Mouse (Mus musculus) CH12.LX (cell line): ENCODE results near the gene Cuedc1. TPM values are rescaled to one million over a fixed set of nuclear protein-coding genes. Genes with fewer than 3 reads are reported as not detected.

Experiments used
- DNase-seq: peaks from one replicate; pipeline ENCODE4 v3.0.0-alpha.2; 2013; ENCODE audit errors: extremely low read depth
- H3K27ac ChIP-seq: 2 replicates; pipeline ENCODE4 v1.5.1; 2012; ENCODE audit warnings: low read depth, mild to moderate bottlenecking, control low read depth, moderate library complexity; ENCODE audit not compliant: insufficient read depth
- H3K27me3 ChIP-seq: replicated peaks from 2 replicates; pipeline ENCODE3; 2012; ENCODE audit warnings: inconsistent platforms
- H3K36me3 ChIP-seq, 2 experiments: replicated peaks in 1 of 2; 2 replicates each; pipeline versions ENCODE3 to v1.6.1; 2012; ENCODE audit warnings: inconsistent platforms in 1 of 2, low read length in 1 of 2, mild to moderate bottlenecking in 1 of 2, mixed read lengths in 1 of 2, moderate library complexity in 1 of 2; ENCODE audit not compliant: control insufficient read depth in 1 of 2, insufficient read depth in 1 of 2
- H3K4me1 ChIP-seq, 2 experiments: 2 replicates each; pipeline ENCODE4 v1.6.1; 2012; ENCODE audit warnings: inconsistent platforms in 1 of 2, moderate library complexity in 1 of 2; ENCODE audit not compliant: insufficient read depth in 2 of 2, control insufficient read depth in 1 of 2
- H3K4me2 ChIP-seq: 2 replicates; pipeline ENCODE4 v1.6.1; 2012; ENCODE audit warnings: low read depth, mild to moderate bottlenecking, control low read depth; ENCODE audit not compliant: poor library complexity, insufficient read depth, severe bottlenecking
- H3K4me3 ChIP-seq, 3 experiments: fragments of 150-350 bp in 1 of 3; sonication (generic) in 1 of 3; replicated peaks in 1 of 3; 2 replicates each; pipeline versions ENCODE3 to v1.5.1; 2011 to 2012; ENCODE audit warnings: low read depth in 2 of 3, low read length in 2 of 3, mild to moderate bottlenecking in 2 of 3, moderate library complexity in 2 of 3, control low read depth in 1 of 3, improper control_type of control experiment in 1 of 3, inconsistent platforms in 1 of 3, mixed read lengths in 1 of 3; ENCODE audit not compliant: poor library complexity in 1 of 3
- H3K79me2 ChIP-seq: replicated peaks from 2 replicates; pipeline ENCODE4 v1.6.1; 2012; ENCODE audit warnings: mild to moderate bottlenecking, moderate library complexity; ENCODE audit not compliant: control insufficient read depth, poor library complexity, insufficient read depth, severe bottlenecking; ENCODE audit errors: extremely low read depth
- H3K9ac ChIP-seq: 2 replicates; pipeline ENCODE4 v1.6.1; 2012; ENCODE audit warnings: low read depth, mild to moderate bottlenecking, control low read depth, moderate library complexity; ENCODE audit not compliant: insufficient read depth
- H3K9me3 ChIP-seq: replicated peaks from 2 replicates; pipeline ENCODE3; 2012; ENCODE audit warnings: low read length, inconsistent platforms, mixed read lengths
- BHLHE40 ChIP-seq: IDR thresholded peaks from 2 replicates; pipeline ENCODE4 v1.6.1; 2011; ENCODE audit warnings: mild to moderate bottlenecking, low read depth, low read length, improper control_type of control experiment
- CHD2 ChIP-seq: IDR thresholded peaks from 2 replicates; pipeline ENCODE4 v1.6.1; 2011; ENCODE audit warnings: low read length, improper control_type of control experiment
- CTCF ChIP-seq, 2 experiments: IDR thresholded peaks in 1 of 2; conservative IDR thresholded peaks in 1 of 2; 2 replicates each; pipeline ENCODE4 v1.5.1; 2011 to 2012; ENCODE audit warnings: low read depth in 2 of 2, low read length in 2 of 2, improper control_type of control experiment in 1 of 2, inconsistent platforms in 1 of 2, mild to moderate bottlenecking in 1 of 2, moderate library complexity in 1 of 2
- ETS1 ChIP-seq: conservative IDR thresholded peaks from 2 replicates; pipeline ENCODE4 v1.6.1; 2012; ENCODE audit warnings: low read depth, mild to moderate bottlenecking, inconsistent platforms, low read length, improper control_type of control experiment, moderate library complexity
- GABPA ChIP-seq: IDR thresholded peaks from 2 replicates; pipeline ENCODE4 v1.6.1; 2012; ENCODE audit warnings: low read depth, low read length, improper control_type of control experiment, inconsistent platforms; ENCODE audit not compliant: insufficient replicate concordance
- HCFC1 ChIP-seq: IDR thresholded peaks from 2 replicates; pipeline ENCODE4 v1.6.1; 2012; ENCODE audit warnings: low read depth, mild to moderate bottlenecking, inconsistent platforms, low read length, improper control_type of control experiment
- KAT2A ChIP-seq: IDR thresholded peaks from 2 replicates; pipeline ENCODE4 v1.6.1; 2012; ENCODE audit warnings: low read length, improper control_type of control experiment, inconsistent platforms; ENCODE audit not compliant: insufficient replicate concordance
- MAZ ChIP-seq: IDR thresholded peaks from 2 replicates; pipeline ENCODE4 v1.6.1; 2012; ENCODE audit warnings: low read depth, mild to moderate bottlenecking, inconsistent platforms, low read length, improper control_type of control experiment, moderate library complexity
- MXI1 ChIP-seq: IDR thresholded peaks from 2 replicates; pipeline ENCODE4 v1.6.1; 2011; ENCODE audit warnings: mild to moderate bottlenecking, low read depth, low read length, improper control_type of control experiment
- POLR2A ChIP-seq: IDR thresholded peaks from 2 replicates; pipeline ENCODE4 v1.6.1; 2011; ENCODE audit warnings: low read depth, mild to moderate bottlenecking, improper control_type of control experiment, low read length
- RAD21 ChIP-seq: IDR thresholded peaks from 2 replicates; pipeline ENCODE4 v1.6.1; 2011; ENCODE audit warnings: low read depth, mild to moderate bottlenecking, low read length, improper control_type of control experiment, moderate library complexity
- RCOR1 ChIP-seq: conservative IDR thresholded peaks from 2 replicates; pipeline ENCODE4 v1.6.1; 2012; ENCODE audit warnings: low read depth, mild to moderate bottlenecking, inconsistent platforms, low read length, improper control_type of control experiment
- TCF12 ChIP-seq: IDR thresholded peaks from 2 replicates; pipeline ENCODE4 v1.6.1; 2014; ENCODE audit warnings: low read depth, mild to moderate bottlenecking, inconsistent platforms, low read length, improper control_type of control experiment
- USF1 ChIP-seq: IDR thresholded peaks from 2 replicates; pipeline ENCODE4 v1.6.1; 2014; ENCODE audit warnings: low read depth, mild to moderate bottlenecking, inconsistent platforms, low read length, improper control_type of control experiment
- ZC3H11A ChIP-seq: IDR thresholded peaks from 2 replicates; pipeline ENCODE4 v1.6.1; 2012; ENCODE audit warnings: low read depth, mild to moderate bottlenecking, inconsistent platforms, low read length, improper control_type of control experiment
- ZKSCAN1 ChIP-seq: IDR thresholded peaks from 2 replicates; pipeline ENCODE4 v1.6.1; 2012; ENCODE audit warnings: low read depth, inconsistent platforms, low read length, improper control_type of control experiment, borderline replicate concordance
- ZMIZ1 ChIP-seq: IDR thresholded peaks from 2 replicates; pipeline ENCODE4 v1.6.1; 2012; ENCODE audit warnings: low read depth, mild to moderate bottlenecking, inconsistent platforms, low read length, improper control_type of control experiment
- ZNF384 ChIP-seq: IDR thresholded peaks from 2 replicates; pipeline ENCODE4 v1.6.1; 2012; ENCODE audit warnings: low read depth, low read length, improper control_type of control experiment, inconsistent platforms
- dilution Hi-C: fragments of 300-500 bp; cut with MboI; formaldehyde crosslinking; loops from 2 replicates; pipeline ENCODE4 v1.14.3; 2020; ENCODE audit warnings: low sequenced_read_pairs; ENCODE audit not compliant: extremely low pct_unique_long_range_greater_than_20kb, extremely low pct_ligation_motif_present
- in situ Hi-C: fragments of 300-500 bp; cut with MboI; formaldehyde crosslinking; loops from 3 replicates; pipeline ENCODE4 v1.14.3; 2019; ENCODE audit warnings: low sequenced_read_pairs, low pct_ligation_motif_present, low pct_unique_long_range_greater_than_20kb, mixed read lengths
- polyA plus RNA-seq: library from polyadenylated mRNA; unstranded; fragments of >175 nt; gene quantifications from 2 replicates; pipeline ENCODE4 v1.2.1, GENCODE M21; 2012; ENCODE audit warnings: low read depth; ENCODE audit not compliant: insufficient read length
- total RNA-seq, 2 experiments: library from RNA; depleted of rRNA; stranded (reverse); fragments of 300-350 nt in 1 of 2; fragments of >200 nt in 1 of 2; gene quantifications; 2 replicates each; pipeline ENCODE4 v1.2.3; 2012 to 2014

The Cuedc1 gene
- total and polyA plus RNA-seq, 3 experiments, result 0.20 to 0.51 (median 0.47) TPM

- H3K79me2 ChIP-seq, result no peaks in the 10 kb centered on the region
- no peak for DNase-seq
- H3K4me2 ChIP-seq, result no peak overlapping the region
- no peak overlapping the region for H3K27ac ChIP-seq
- H3K4me1 ChIP-seq, result peaks cover 0 to 14% of the 10 kb centered on the region in 2 experiments; a peak in 2 of 4 replicates
- H3K9ac ChIP-seq, result no peak overlapping the region
- H3K4me3 ChIP-seq, result no peak overlapping the region
- dilution Hi-C loops, result no loop called here
- H3K36me3 ChIP-seq, result no peaks in the 10 kb centered on the region
- in situ Hi-C loops, result no loop called here
- H3K9me3 ChIP-seq, result no peaks in the 10 kb centered on the region
- H3K27me3 ChIP-seq, result peaks cover 54% of the 10 kb centered on the region
- TF ChIP-seq USF1, result no peak
- TF ChIP-seq ZKSCAN1, result no peak
- no peak for TF ChIP-seq KAT2A
- TF ChIP-seq RAD21, result no peak
- TF ChIP-seq ETS1, result no peak
- TF ChIP-seq CHD2, result no peak
- no peak for TF ChIP-seq POLR2A
- TF ChIP-seq RCOR1, result no peak
- TF ChIP-seq MAZ, result no peak
- TF ChIP-seq CTCF (conservative IDR thresholded peaks at IDR 0.05 in 1 of 2, IDR thresholded peaks at IDR 0.05 in 1 of 2; ENCODE audit: low read depth in 2 of 2, low read length in 2 of 2), result no peak
Measured at GRCm38 (mm10) chr11:88155451-88155850, 57.6 kb downstream of the Cuedc1 start.

- no peaks in the 10 kb centered on the region for H3K36me3 ChIP-seq
- TF ChIP-seq ZMIZ1 (no peak), HCFC1 (no peak), ZNF384 (no peak), BHLHE40 (no peak), KAT2A (no peak), ZC3H11A (no peak), TCF12 (no peak), MXI1 (no peak), CHD2 (no peak), GABPA (no peak), ZKSCAN1 (no peak)
- in situ Hi-C loops, result no loop called here
- H3K4me2 ChIP-seq, result no peak overlapping the region
- H3K4me1 ChIP-seq, result peaks cover 0 to 12% of the 10 kb centered on the region in 2 experiments; a peak in 2 of 4 replicates
- H3K27ac ChIP-seq, result no peak overlapping the region
- H3K79me2 ChIP-seq, result no peaks in the 10 kb centered on the region
- H3K4me3 ChIP-seq, result no peak overlapping the region
- DNase-seq, result no peak
- dilution Hi-C loops, result no loop called here
- H3K9ac ChIP-seq, result no peak overlapping the region
- peaks cover 56% of the 10 kb centered on the region for H3K27me3 ChIP-seq
- no peaks in the 10 kb centered on the region for H3K9me3 ChIP-seq
Measured at GRCm38 (mm10) chr11:88155998-88156397, 58.1 kb downstream of the Cuedc1 start.
